Mouse (Mus musculus): ENCODE results near the gene Nxpe5.

- TF ChIP-seq MAFK (IDR thresholded peaks at IDR 0.05; ENCODE audit: insufficient read depth, low read depth, low read length), result no peak
- TF ChIP-seq ZNF384 (IDR thresholded peaks at IDR 0.05; ENCODE audit: low read depth, low read length), result no peak
Observed at GRCm38 (mm10) chr5:138258542-138258941, 32.8 kb downstream of the Nxpe5 start.

Data from ES-E14 (cell line).